Mouse (Mus musculus) monocyte, adult 5-6 weeks (primary cell): ENCODE results near the gene Tbc1d19. TPM values are rescaled to one million over a fixed set of nuclear protein-coding genes. Genes with fewer than 3 reads are reported as not detected.

Source experiments
- ATAC-seq: fragments of 153-309, 156-312 bp; replicated peaks from 2 replicates; pipeline ENCODE4 v1.8.0; 2017; ENCODE audit warnings: mild to moderate bottlenecking; ENCODE audit not compliant: low TSS enrichment, insufficient number of reproducible peaks, severe bottlenecking, poor library complexity, low FRiP score
- total RNA-seq: library from RNA; stranded (forward); fragments of 200-1000, 200-491, 200-594 nt; gene quantifications from 3 replicates; pipeline ENCODE4 v1.2.3, GENCODE M21; 2017

Tbc1d19 gene
- total RNA-seq, 1 experiment from 2014 or later = 4.4 TPM

- ATAC-seq = no peak
These were observed 72.1 kb downstream of the Tbc1d19 start for GRCm38 (mm10) chr5:53881381-53881990.

DNA sequence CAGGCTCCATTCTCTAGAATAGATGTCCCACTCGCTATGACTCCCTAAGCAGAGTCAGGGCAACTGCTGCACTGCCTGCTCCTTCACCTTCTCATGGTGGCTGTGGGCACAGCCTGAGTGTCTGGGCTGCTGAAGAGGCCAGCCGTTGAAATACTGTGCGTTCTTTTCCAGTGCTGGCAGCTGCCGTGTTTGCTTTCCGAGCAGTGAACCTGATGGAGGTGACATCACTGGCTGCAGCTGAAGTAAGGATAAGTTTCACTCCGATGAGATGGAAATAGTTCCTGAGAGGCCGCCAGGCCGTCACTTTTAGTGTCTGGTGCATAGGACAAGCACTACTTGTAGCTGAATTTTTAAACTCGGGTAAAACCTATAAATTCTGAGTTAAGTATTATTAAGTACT, 92.0 kb downstream of the Tbc1d19 start:
- ATAC-seq = no peak

DNA sequence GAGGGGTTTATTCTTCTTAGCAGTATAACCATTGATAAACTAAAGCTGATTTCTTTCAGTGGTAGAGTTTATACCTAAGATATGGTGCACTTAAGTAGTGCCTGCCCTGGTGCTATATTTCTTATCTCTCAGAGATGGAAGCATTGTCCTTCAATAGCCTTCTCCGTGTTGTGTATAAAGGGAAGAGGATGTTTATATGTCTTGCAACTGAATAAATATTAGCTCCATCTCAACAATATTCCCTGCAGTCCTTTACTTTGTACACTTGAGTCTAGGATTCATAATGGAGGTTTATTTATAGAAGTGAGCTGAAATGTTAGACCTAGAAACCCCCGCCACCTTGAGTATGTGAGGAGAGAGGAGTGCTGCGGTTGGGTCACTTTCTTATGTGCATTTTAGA, 93.4 kb downstream of the Tbc1d19 start:
- no peak for ATAC-seq

DNA sequence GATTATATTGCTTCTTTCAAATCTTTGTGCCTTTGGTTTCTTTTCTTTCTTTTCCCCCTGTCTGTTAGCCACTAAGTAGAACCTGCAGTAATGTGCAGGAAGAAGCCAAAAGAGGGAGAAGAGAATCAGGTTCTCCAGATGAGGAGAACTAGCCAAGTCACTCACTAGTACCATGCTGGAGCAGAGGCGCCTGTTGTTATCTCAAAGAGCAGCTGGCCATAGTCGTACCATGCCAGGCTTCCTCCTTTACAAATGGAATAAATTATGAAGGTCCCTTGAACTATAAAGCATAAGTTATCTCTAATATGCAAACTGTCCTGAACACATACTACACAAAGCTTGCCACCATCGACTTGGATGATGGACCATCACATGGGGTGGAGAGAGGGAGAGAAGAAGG, 99.8 kb downstream of the Tbc1d19 start:
- no peak for ATAC-seq

DNA sequence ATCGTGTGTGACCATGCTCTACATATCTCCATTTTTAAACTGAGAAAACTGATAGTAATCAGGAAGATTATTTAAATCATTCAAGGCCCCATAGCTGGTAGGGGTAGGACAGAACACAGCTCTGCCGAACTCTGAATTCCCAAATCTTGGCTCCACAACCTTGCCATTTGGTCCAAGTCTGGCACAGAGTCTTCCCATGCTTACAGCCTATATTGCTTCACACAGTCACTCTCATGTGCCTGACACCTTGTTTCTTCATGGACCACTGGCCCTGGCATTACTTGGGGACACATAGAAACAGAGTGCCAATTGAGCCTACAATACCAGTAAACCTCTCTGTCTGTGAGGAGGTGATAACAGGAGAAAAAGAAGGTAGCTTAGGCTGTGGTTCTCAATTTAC, 111.0 kb downstream of the Tbc1d19 start:
- no peak for ATAC-seq

GRCm38 (mm10) chr5:53922149-53922904, 112.9 kb downstream of the Tbc1d19 start:
- ATAC-seq = no peak

DNA sequence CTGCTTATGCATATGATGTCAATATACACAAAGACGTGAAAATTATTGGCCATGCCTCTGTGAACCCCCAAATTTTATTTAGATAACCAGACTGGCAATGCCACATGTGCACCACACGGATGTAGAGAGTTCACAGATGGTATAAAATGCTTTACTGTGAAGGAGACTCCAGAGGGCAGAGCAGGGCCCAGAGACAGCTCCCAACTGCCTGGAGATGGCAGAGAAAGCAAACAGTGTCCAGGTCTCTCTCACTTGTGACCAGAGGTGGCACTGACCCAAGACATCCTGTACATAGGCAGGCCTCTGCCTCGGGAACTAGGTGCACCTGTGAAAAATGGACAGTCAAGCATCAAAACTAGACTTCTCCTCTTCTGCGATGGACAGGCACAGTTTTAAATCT, 114.6 kb downstream of the Tbc1d19 start:
- ATAC-seq = no peak

- no peak for ATAC-seq
These were observed 117.0 kb downstream of the Tbc1d19 start for GRCm38 (mm10) chr5:53926301-53926855.

DNA sequence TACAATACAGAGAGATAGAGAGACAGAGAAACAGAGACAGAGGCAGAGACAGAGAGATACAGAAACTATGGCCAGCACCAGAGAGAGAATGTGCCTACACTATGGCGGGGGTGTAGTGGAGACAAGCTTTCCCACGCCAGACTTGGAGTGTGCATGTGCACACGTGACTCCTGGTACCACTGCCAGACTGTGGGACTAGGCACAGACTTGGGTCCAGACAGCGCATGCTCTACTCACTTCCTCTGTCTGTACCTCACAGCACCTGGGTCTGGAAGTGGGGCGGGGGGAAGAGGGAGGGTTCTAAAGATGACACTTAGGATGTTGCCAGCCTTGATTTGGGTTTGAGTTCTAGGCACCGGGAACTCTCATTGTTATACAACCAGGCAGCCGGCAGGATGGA, 118.5 kb downstream of the Tbc1d19 start:
- no peak for ATAC-seq

DNA sequence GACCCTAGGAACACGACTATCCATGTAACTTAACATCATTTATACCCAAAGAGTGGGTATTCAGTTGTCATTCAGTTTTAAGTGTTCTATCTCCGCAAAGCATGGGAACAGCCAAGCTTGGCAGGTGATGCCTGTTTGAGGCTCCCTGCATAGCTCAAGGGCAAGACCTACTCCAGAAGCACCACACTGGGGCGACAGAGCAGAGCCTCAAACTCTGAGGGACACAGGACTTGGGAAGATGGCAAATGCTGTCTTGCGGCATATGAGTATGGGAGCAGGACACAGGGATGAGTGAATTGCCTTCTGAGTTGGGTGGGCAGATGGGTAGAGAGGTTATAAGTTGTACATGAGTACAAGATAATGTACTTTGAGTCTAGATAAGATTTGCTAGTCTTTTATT, 119.1 kb downstream of the Tbc1d19 start:
- ATAC-seq = no peak

- no peak for ATAC-seq
These were observed 119.8 kb downstream of the Tbc1d19 start for GRCm38 (mm10) chr5:53929205-53929614.

DNA sequence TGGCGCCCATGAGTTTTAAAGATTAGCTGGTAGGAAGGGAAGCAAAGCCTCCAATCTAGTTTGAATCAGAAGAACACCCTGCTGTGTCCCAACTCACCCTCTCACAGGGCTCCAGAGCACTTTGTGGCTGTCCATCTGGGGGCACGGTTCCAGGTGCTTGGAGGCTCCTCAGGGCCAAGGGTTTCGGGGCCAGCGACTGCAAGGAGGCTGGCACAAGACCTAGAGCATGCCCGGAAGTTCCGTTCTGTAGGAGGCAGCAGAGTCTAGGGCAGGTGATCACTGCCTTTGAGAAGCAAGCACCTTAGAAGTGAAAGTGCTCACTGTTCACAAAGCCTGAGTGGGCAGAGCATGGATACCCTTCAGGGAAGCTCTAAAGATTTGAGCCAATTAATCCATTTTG, 120.4 kb downstream of the Tbc1d19 start:
- ATAC-seq = no peak

- ATAC-seq = no peak
These were observed 121.6 kb downstream of the Tbc1d19 start for GRCm38 (mm10) chr5:53931011-53931410.

DNA sequence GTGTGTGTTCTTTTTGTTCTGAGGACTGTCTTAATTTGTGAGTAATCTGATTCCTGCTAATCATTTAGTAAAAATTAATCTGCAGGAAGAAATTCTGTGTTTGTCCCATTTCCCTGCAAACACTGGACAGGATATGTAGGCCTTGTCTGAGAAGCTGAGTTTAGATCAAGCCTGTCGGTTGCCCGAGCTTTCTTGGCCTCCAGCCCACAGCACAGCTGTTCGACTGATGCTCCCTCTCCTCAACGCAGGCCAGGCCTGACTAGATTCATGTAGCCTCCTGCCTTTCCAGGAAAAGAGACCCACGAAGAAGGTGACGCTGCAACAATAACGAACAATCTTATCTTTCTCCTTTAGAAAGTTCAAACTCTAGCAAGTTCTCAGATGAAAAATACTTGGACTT, 124.2 kb downstream of the Tbc1d19 start:
- no peak for ATAC-seq

- ATAC-seq = no peak
These were observed 124.6 kb downstream of the Tbc1d19 start for GRCm38 (mm10) chr5:53934040-53934439.

DNA sequence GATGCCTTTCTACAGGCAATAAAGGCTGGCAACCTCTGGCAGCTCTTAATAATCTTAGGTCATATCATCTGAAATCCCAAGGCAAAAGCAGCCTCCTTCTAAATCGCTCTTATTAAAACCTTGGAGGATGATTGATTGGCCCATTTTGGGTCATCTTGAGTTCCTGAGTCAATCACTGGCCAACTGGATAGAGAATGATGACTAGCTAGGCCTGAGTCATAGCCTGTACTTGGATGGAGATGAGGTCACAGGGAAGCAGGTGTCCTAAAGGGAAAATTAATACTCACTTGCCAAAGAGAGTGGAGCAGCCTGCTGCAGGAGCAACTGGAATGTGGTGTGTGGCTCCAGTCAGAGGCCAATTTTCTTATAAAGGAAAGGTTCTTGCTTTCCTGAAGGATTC, 125.4 kb downstream of the Tbc1d19 start:
- ATAC-seq = no peak

GRCm38 (mm10) chr5:53937187-53937586, 127.8 kb downstream of the Tbc1d19 start:
- peak; percentile 31 for ATAC-seq

DNA sequence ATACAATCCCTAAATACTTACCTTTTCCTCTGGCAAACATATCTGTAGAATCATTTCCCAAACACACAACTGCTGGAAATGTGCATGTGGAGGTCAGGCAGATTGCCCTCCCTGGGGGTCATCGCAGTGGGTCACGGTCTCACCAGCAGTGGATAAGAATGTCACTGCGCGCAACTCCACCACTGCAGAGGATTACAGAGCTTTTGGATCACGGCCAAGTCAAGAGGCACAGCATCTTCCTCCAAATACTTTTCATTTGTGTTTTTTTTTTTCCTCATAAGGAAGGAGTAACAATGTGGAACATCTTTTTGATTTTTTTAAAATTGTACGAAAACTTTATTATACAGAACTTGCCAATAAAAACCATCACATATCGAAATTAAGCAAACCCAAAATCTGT, 129.6 kb downstream of the Tbc1d19 start:
- no peak for ATAC-seq

DNA sequence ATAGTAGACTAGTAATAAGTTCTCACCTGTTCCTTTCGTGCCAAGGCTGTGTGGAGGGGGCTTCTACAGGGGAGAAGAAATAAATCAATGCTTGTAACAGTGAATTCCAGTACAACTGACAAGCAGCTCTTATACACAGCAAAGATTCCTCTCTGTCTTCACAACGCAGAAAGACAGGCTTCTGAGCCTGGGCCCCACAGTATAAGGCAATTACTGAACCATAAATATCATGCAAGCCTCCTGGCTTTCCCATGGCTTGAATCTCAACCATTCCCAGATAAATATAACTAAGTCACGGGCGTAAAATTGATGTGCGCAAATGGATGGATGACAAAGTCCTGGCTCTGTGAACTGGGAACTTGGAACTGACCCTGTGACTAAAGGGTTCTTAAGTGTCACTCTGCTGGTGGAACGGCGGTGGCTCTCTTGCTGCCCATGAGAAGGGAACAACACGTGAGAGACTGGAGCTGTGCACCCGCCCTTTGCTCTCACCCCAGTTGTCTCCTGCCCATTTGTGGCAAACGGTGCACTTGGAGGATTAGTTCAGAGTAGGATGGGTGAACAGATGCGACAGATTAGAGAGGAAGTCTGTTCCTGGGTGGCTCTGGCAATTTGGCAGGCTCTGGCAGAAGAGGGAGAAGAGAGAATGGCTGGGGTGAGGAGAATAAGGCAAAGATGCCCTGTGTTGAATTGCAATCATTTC, 132.1 kb downstream of the Tbc1d19 start:
- no peak for ATAC-seq

DNA sequence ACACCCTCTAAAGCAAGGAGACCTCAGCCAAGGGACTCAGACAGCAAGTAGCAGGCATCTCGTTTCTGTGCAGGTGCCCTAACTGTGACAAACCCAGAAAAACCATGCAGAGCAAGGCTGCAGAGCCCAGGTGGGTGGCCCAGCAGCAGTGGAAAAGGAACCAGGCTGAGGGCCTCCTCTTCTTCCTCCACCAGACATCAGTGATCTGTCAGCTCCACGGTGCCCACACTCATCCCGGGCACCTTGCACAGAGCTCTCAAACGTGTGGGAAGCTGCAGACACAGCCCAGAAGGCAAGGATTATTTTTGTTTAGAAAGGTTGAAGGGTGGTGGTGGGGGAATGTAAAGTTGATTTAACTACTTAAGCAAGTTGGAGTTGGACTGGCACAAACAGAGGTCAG, 132.9 kb downstream of the Tbc1d19 start:
- no peak for ATAC-seq
